Mouse (Mus musculus) macrophage (primary cell): ENCODE data around the gene Ulk2. TPM values are rescaled to one million over a fixed set of nuclear protein-coding genes. Genes with fewer than 3 reads are reported as not detected.
"Not testable (repeated sequence)": the region's sequence is repeated elsewhere in the genome, so short reads cannot be mapped to it uniquely, and the experiment has no call there.

Source experiments
- H3K27ac ChIP-seq: fragments of 350-480 bp; formaldehyde crosslinking; 2 replicates; pipeline ENCODE4 v1.9.0; 2021
- H3K36me3 ChIP-seq: fragments of 350-480 bp; formaldehyde crosslinking; 2 replicates; pipeline ENCODE4 v1.9.0; 2021; ENCODE audit errors: inconsistent target
- H3K4me3 ChIP-seq: fragments of 350-480 bp; formaldehyde crosslinking; 2 replicates; pipeline ENCODE4 v1.9.0; 2021; ENCODE audit errors: inconsistent target
- H3K79me2 ChIP-seq: fragments of 350-480 bp; formaldehyde crosslinking; 2 replicates; pipeline ENCODE4 v1.9.0; 2021; ENCODE audit errors: inconsistent target
- WGBS: methylation state at CpG from one replicate; pipeline ENCODE4 v1.1.7; 2026; ENCODE audit warnings: inconsistent platforms; ENCODE audit not compliant: missing documents; 5-methylcytosine and 5-hydroxymethylcytosine counted together
- polyA plus RNA-seq: library from polyadenylated mRNA; stranded (reverse); fragments of 250-400 nt; gene quantifications from 3 replicates; pipeline ENCODE4 v1.2.4, GENCODE M21; 2018; ENCODE audit warnings: inconsistent platforms
- total RNA-seq, 78 experiments: library from RNA; depleted of rRNA; stranded (reverse); fragments of 250-400 nt; gene quantifications; 1 replicate in 9 of 78; 2 replicates in 24 of 78; 3 replicates in 43 of 78; 4 replicates in 2 of 78; pipeline ENCODE4 v1.2.4; 2018; ENCODE audit warnings: inconsistent platforms in 56 of 78

The Ulk2 gene
- 10 to 100 TPM in 24 of 26 experiments, 1 to 10 TPM in 2; 8.6 to 82.4 (median 40.6) TPM for total RNA-seq (2018; cell fraction: chromatin; rRNA removed)
- 10 to 100 TPM; 19.0 to 49.6 (median 27.7) TPM for total RNA-seq (2018; cell fraction: cytosol; rRNA removed)
- total RNA-seq (2018; cell fraction: nucleus; rRNA removed), result 10 to 100 TPM; 12.4 to 73.6 (median 27.6) TPM
- 30.1 to 30.5 TPM (median 30.3 TPM) in 3 replicates for polyA plus RNA-seq

- Histone ChIP-seq H3K36me3 (0 out of 2 replicates have a peak, but pooled peaks cover 7% of the 10 kb centered on the region), H3K27ac (peak within 1 kb of the TSS; percentile 44), H3K79me2 (peaks cover 40% of the 10 kb centered on the region), H3K4me3 (peak within 1 kb of the TSS; percentile 61)
- WGBS, result 2% methylated on average over 58 of the region's 58 CpGs
Observed at GRCm38 (mm10) chr11:61854988-61855411, at the start of gene Ulk2. TSS of gene Ulk2 (minus strand) at chr11:61855073.

DNA sequence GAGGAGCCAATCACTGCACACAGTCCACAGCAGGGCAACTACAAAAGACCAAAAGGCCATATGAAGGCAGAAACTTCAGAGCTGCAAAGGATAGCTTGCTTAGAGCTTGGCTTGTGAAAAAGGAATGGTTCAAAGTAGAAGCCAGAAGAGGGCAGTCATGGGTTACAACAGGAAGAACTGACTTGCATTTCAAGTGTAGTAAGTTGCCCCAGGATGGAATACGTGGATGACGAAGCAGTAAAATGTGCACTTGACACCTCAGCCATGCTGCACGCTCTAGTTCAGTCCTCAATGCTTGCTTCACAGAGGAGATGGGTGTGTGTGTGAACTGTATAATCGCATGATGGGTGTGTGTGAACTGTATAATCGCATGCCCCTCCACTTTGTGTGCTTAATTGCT is 27.3 kb upstream of the Ulk2 start:
- peaks cover 84% of the 10 kb centered on the region for H3K36me3 ChIP-seq
- H3K27ac ChIP-seq, result no peak overlapping the region
- WGBS, result 92% methylated on average over 2 of the region's 5 CpGs
- no peak overlapping the region for H3K4me3 ChIP-seq
- peaks cover 54% of the 10 kb centered on the region; the same call in 1 of the 2 replicates for H3K79me2 ChIP-seq

DNA sequence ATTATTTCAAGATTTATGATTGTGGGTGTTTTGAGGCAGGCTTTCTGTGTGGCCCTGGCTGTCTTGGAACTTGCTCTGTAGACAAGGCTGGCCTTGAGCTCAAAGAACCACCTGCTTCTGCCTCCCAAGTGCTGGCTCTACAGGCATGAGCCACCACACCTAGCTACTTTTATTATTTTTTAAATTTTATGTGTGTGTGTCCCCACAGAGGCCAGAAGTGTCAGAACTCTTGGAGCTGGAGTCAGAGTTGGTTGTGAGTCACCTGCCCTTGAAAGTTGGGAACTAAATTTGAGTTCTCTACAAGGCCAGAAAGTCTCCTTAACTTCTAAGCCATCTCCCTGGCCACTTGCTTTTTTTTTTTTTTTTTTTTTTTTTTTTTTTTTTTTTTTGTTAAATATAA is 25.0 kb upstream of the Ulk2 start:
- no peak overlapping the region for H3K4me3 ChIP-seq
- H3K36me3 ChIP-seq, result peaks cover 88% of the 10 kb centered on the region
- H3K27ac ChIP-seq, result no peak overlapping the region
- H3K79me2 ChIP-seq, result peaks cover 35% of the 10 kb centered on the region; the same call in 1 of the 2 replicates

DNA sequence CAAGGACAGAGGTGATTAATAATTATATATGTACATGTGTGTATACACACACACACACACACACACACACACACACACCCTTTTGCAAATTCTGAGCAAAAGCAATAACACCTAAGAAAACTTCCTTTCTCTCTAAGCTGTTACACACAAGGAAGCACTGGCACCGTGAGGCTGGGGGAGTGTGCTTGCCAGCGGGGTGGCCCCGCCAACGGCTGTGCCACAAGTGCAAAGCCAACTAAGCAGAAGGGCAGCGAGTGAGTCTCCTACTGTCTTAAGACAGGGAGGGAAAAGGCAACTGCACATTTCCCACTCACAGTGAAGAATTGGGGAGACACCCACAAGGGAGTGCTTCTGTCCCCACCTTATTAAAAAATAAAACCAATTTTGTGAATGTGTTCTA is 17.0 kb upstream of the Ulk2 start:
- peaks cover 78% of the 10 kb centered on the region for H3K36me3 ChIP-seq
- H3K79me2 ChIP-seq, result no peaks in the 10 kb centered on the region
- 91% methylated on average over 5 of the region's 5 CpGs for WGBS
- H3K27ac ChIP-seq, result no peak overlapping the region
- no peak overlapping the region for H3K4me3 ChIP-seq

- H3K27ac ChIP-seq, result no peak overlapping the region
- peaks cover 30% of the 10 kb centered on the region for H3K36me3 ChIP-seq
- no peaks in the 10 kb centered on the region for H3K79me2 ChIP-seq
- H3K4me3 ChIP-seq, result no peak overlapping the region
Observed at GRCm38 (mm10) chr11:61866856-61867255, 12.0 kb upstream of the Ulk2 start.

- Histone ChIP-seq H3K79me2 (no peaks in the 10 kb centered on the region), H3K4me3 (no peak overlapping the region), H3K27ac (peak overlapping the region; percentile 68), H3K36me3 (no peaks in the 10 kb centered on the region)
- 53% methylated on average over 6 of the region's 6 CpGs for WGBS
Observed at GRCm38 (mm10) chr11:61861781-61862547, 7.1 kb upstream of the Ulk2 start.

DNA sequence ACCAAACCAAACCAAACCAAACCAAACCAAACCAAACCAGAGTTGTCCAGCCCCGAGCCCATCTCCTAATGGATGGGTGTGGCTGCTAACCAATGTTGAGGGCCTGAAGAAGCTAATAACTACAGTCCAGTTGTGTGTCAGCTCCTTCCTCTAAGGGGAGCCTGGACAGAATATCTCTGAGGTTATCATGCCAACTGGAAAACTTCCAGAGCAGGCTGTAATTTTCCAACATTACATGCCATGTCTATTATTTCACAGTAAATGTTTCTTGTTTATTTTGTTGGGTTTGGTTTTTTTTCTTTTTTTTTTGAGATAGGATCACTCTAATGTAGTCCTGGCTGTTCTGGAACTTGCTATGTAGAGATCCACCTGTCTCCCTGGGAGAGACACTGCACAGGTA is 4.4 kb upstream of the Ulk2 start:
- Histone ChIP-seq H3K27ac (no peak overlapping the region), H3K79me2 (no peaks in the 10 kb centered on the region), H3K36me3 (no peaks in the 10 kb centered on the region), H3K4me3 (no peak overlapping the region)
- 100% methylated on average over 1 of the region's 1 CpGs for WGBS

DNA sequence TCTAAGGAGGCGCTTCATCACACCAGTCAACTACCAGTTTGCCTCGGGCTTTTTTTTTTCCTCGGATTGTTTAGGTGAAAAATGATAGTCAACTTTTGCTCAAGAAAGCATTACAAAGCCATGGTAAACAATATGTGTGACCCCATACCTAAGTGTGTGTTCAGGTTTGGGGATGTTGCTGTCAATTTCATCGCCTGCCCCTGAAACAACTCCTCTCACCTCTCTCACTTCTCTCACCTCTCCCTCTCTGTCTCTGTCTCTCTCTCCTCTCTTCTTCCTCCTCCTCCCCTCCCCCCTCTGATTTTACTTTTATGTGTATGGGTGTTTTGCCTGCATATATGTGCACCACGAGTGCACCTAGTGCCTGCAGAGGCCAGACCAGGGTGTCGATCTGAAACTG is 666 bp upstream of the Ulk2 start:
- Histone ChIP-seq H3K79me2 (peaks cover 34% of the 10 kb centered on the region), H3K27ac (peak overlapping the region; percentile 44), H3K4me3 (peak overlapping the region; percentile 36), H3K36me3 (0 out of 2 replicates have a peak, but pooled peaks cover 1% of the 10 kb centered on the region)
- 53% methylated on average over 6 of the region's 6 CpGs for WGBS

DNA sequence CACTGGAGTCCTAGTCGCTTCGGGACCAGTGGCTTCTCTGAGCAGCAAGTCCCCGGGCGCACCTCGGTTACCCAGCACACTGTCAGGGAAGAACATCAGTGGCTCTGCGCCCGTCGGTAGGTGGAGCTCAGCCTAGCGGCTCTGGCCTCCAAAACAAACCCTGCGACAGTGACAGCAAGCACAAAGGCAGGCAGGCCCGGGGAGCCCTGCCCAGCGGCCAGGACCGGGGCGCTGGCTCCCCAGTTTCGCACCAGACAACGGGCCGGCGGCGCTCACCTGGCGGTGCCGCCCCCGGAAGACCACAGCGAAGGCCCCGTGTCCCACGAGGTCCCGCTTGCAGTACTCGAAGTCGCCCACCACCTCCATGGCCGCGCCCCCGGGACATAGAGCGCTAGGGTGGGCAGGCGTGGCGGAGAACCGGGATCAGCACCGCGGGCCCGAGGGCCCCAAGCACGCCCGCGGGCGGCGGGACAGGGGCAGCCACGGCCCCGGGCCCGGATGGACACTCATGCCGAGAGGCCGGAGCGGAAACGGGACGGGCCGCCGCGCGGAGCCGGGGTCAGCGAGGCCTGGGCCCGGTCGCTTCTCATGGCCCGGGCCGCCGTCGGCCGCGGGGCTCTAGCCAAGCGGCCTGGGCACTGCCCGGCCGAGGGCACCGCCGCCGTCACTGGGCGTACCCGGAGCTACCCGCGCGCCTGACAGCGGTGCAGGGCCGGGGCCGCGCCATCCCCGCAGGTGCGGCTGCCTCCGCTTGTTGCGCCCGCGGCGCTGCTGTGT is 474 bp downstream of the Ulk2 start:
- Histone ChIP-seq H3K4me3 (peak overlapping the region; percentile 61), H3K79me2 (peaks cover 43% of the 10 kb centered on the region), H3K36me3 (peaks cover 13% of the 10 kb centered on the region; the same call in 1 of the 2 replicates), H3K27ac (peak overlapping the region; percentile 29; the same call in 1 of the 2 replicates)
- under 1% methylated on average over 64 of the region's 87 CpGs for WGBS

DNA sequence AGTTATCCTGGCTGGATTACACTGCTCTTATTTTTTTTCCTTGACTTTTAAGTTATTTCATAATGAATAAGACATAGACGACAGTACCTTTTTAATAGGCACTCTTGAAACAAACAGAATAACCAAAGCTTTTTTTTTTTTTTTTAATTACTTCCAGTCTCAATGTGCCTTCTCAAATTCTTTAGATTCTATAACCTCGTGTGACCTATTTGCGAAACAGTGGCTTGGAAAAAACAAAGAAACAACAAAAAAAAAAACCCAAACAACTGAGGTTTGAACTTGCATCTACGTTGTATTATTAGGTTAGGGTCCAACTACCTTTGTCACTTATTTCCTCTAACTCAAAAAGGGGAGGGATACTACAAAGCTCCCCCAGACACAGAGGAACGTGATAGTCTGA is 1.2 kb downstream of the Ulk2 start:
- H3K79me2 ChIP-seq, result peaks cover 46% of the 10 kb centered on the region
- WGBS, result 29% methylated on average over 5 of the region's 5 CpGs
- H3K27ac ChIP-seq, result peak overlapping the region; percentile 29; the same call in 1 of the 2 replicates
- peaks cover 13% of the 10 kb centered on the region; the same call in 1 of the 2 replicates for H3K36me3 ChIP-seq
- H3K4me3 ChIP-seq, result peak overlapping the region; percentile 61

GRCm38 (mm10) chr11:61852916-61853315 is 2.0 kb downstream of the Ulk2 start:
- H3K36me3 ChIP-seq, result peaks cover 13% of the 10 kb centered on the region; the same call in 1 of the 2 replicates
- no peak overlapping the region for H3K4me3 ChIP-seq
- peaks cover 46% of the 10 kb centered on the region for H3K79me2 ChIP-seq
- H3K27ac ChIP-seq, result no peak overlapping the region

DNA sequence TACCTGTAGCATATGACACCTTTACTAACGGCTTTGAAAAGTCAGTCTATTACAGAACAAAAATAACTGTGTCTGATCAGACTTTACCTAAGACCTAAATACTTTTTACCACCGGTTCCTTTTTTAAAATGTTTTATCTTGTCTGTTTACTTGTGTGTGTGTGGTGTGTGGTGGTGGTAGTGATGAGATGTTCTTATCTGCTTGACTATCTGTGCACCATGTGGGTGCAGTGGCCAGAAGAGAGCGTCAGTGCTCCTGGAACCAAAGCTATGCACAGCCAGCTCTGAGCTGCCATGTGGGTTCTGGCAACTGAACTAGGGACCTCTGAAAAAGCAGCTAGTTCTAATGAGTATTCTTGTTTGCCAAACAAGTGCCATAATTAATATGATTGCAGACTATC is 3.7 kb downstream of the Ulk2 start:
- Histone ChIP-seq H3K36me3 (peaks cover 13% of the 10 kb centered on the region; the same call in 1 of the 2 replicates), H3K27ac (no peak overlapping the region), H3K4me3 (no peak overlapping the region), H3K79me2 (peaks cover 60% of the 10 kb centered on the region)
- WGBS, result 97% methylated on average over 3 of the region's 3 CpGs

GRCm38 (mm10) chr11:61840663-61841062 is 14.2 kb downstream of the Ulk2 start:
- H3K79me2 ChIP-seq, result peaks cover 10% of the 10 kb centered on the region; the same call in 1 of the 2 replicates
- 100% methylated on average over 1 of the region's 3 CpGs for WGBS
- H3K27ac ChIP-seq, H3K36me3 ChIP-seq, H3K4me3 ChIP-seq: not testable (repeated sequence)

GRCm38 (mm10) chr11:61839940-61840339 is 14.9 kb downstream of the Ulk2 start:
- Histone ChIP-seq H3K36me3 (peaks cover 3% of the 10 kb centered on the region; the same call in 1 of the 2 replicates), H3K79me2 (peaks cover 10% of the 10 kb centered on the region; the same call in 1 of the 2 replicates), H3K4me3 (no peak overlapping the region), H3K27ac (peak overlapping the region; percentile 54)

DNA sequence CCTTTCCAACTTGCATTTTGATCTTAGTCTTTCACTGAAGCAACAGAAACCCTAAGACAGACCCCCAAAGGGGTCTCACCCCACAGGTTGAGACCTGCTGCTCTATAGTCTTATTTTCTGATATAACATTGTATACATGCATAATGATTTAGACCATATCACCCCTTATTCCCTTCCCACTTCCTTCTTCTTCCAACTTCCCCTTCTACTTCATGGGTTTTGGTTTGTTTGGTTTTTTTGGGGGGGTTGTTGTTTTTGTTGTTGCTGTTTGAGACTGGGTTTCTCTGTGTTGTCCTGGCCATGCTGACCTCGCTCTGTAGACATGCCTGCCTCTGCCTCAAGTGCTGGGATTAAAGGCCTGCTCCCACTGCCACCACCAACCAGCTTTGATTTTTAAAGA is 15.7 kb downstream of the Ulk2 start:
- H3K4me3 ChIP-seq, result no peak overlapping the region
- 77% methylated on average over 1 of the region's 1 CpGs for WGBS

More for the DNA sequence above, 15.7 kb downstream of the Ulk2 start:
- peak overlapping the region; percentile 54 for H3K27ac ChIP-seq
- peaks cover 11% of the 10 kb centered on the region for H3K36me3 ChIP-seq
- peaks cover 10% of the 10 kb centered on the region; the same call in 1 of the 2 replicates for H3K79me2 ChIP-seq
